Mouse (Mus musculus) small intestine, adult 2 months (tissue): ENCODE measurements around the gene Ptch2. TPM values are rescaled to one million over a fixed set of nuclear protein-coding genes. Genes with fewer than 3 reads are reported as not detected.
A peak's percentile ranks its signal among the peaks of the same experiment; 100 is the strongest.

ENCODE experiments used
- H3K27ac ChIP-seq: fragments of 200-500 bp; 2 replicates; pipeline ENCODE4 v1.5.1; 2012; ENCODE audit warnings: low read depth, low read length, control low read depth, inconsistent platforms; ENCODE audit not compliant: insufficient read depth
- H3K27me3 ChIP-seq: fragments of 200-500 bp; 2 replicates; pipeline ENCODE4 v1.6.1; 2012; ENCODE audit warnings: mild to moderate bottlenecking, moderate library complexity, low read length, inconsistent platforms; ENCODE audit not compliant: control insufficient read depth, insufficient read depth
- H3K36me3 ChIP-seq: fragments of 200-500 bp; 2 replicates; pipeline ENCODE4 v1.6.1; 2012; ENCODE audit warnings: mild to moderate bottlenecking, low read length, control low read depth, inconsistent platforms; ENCODE audit not compliant: control insufficient read depth, insufficient read depth
- H3K4me1 ChIP-seq: fragments of 200-500 bp; 2 replicates; pipeline ENCODE4 v1.6.1; 2012; ENCODE audit warnings: low read length, inconsistent platforms, mixed read lengths; ENCODE audit not compliant: control insufficient read depth, insufficient read depth, insufficient read length
- H3K4me3 ChIP-seq: fragments of 200-500 bp; 2 replicates; pipeline ENCODE4 v1.5.1; 2012; ENCODE audit warnings: low read depth, mild to moderate bottlenecking, control low read depth, inconsistent platforms, low read length, moderate library complexity
- CTCF ChIP-seq: fragments of 200-500 bp; IDR thresholded peaks from 2 replicates; pipeline ENCODE4 v1.5.1; 2012; ENCODE audit warnings: low read depth, mild to moderate bottlenecking, control low read depth, inconsistent platforms, low read length, moderate library complexity, mixed read lengths; ENCODE audit not compliant: insufficient replicate concordance, insufficient read length; ENCODE audit errors: extremely low read depth
- POLR2A ChIP-seq: fragments of 200-500 bp; IDR thresholded peaks from 2 replicates; pipeline ENCODE4 v1.6.1; 2012; ENCODE audit warnings: low read depth, mild to moderate bottlenecking, control low read depth, inconsistent platforms, low read length, moderate library complexity
- WGBS: fragments of 180-500 bp; shearing (Covaris S2); methylation state at CpG from one replicate; pipeline ENCODE4 v1.1.7; 2018; 5-methylcytosine and 5-hydroxymethylcytosine counted together
- polyA plus RNA-seq: library from polyadenylated mRNA; depleted of rRNA; stranded (reverse); fragments of >200 nt; gene quantifications from 2 replicates; pipeline ENCODE4 v1.2.3, GENCODE M21; 2012

Ptch2 gene
- polyA plus RNA-seq, 1 experiment, result 3.7 TPM

GRCm38 (mm10) chr4:117131198-117131597, 35.3 kb downstream of the Ptch2 start:
- Histone ChIP-seq H3K27ac (no peak overlapping the region), H3K4me3 (no peak overlapping the region), H3K4me1 (peaks cover 21% of the 10 kb centered on the region; the same call in 1 of the 2 replicates)

GRCm38 (mm10) chr4:117131890-117132793, 36.3 kb downstream of the Ptch2 start:
- 75% methylated on average over 7 of the region's 7 CpGs for WGBS
- H3K27ac ChIP-seq, result no peak overlapping the region
- peaks cover 20% of the 10 kb centered on the region for H3K36me3 ChIP-seq
- H3K4me3 ChIP-seq, result peak overlapping the region; percentile 85
- TF ChIP-seq CTCF (no peak), POLR2A (no peak)
- H3K4me1 ChIP-seq, result peaks cover 17% of the 10 kb centered on the region; the same call in 1 of the 2 replicates
- H3K27me3 ChIP-seq, result no peaks in the 10 kb centered on the region

More at GRCm38 (mm10) chr4:117131198-117131597, 35.3 kb downstream of the Ptch2 start:
- WGBS, result 89% methylated on average over 6 of the region's 6 CpGs
- Histone ChIP-seq H3K36me3 (peaks cover 20% of the 10 kb centered on the region), H3K27me3 (no peaks in the 10 kb centered on the region)
- TF ChIP-seq POLR2A (no peak), CTCF (no peak)

- Histone ChIP-seq H3K4me1 (peaks cover 17% of the 10 kb centered on the region; the same call in 1 of the 2 replicates), H3K27ac (no peak overlapping the region), H3K4me3 (peak overlapping the region; percentile 85), H3K36me3 (peaks cover 20% of the 10 kb centered on the region), H3K27me3 (no peaks in the 10 kb centered on the region)
- no peak for TF ChIP-seq CTCF
- no peak for TF ChIP-seq POLR2A
- WGBS, result 79% methylated on average over 11 of the region's 11 CpGs
Measured at GRCm38 (mm10) chr4:117132794-117133143, 36.9 kb downstream of the Ptch2 start.

- peak overlapping the region; percentile 85 for H3K4me3 ChIP-seq
- H3K27me3 ChIP-seq, result no peaks in the 10 kb centered on the region
- no peak for TF ChIP-seq CTCF
- TF ChIP-seq POLR2A, result no peak; the same call in 1 of the 2 replicates
- H3K27ac ChIP-seq, result 0 out of 2 replicates have a peak overlapping the region, but pooled peaks have one; percentile 4
- peaks cover 18% of the 10 kb centered on the region for H3K4me1 ChIP-seq
- peaks cover 15% of the 10 kb centered on the region for H3K36me3 ChIP-seq
- WGBS, result 1% methylated on average over 42 of the region's 42 CpGs
Measured at GRCm38 (mm10) chr4:117133366-117133796, 37.5 kb downstream of the Ptch2 start.

- Histone ChIP-seq H3K36me3 (peaks cover 10% of the 10 kb centered on the region), H3K4me1 (peaks cover 18% of the 10 kb centered on the region), H3K27me3 (no peaks in the 10 kb centered on the region), H3K27ac (peak within 1 kb of the TSS; percentile 96), H3K4me3 (peak within 1 kb of the TSS; percentile 85)
- WGBS, result 2% methylated on average over 47 of the region's 48 CpGs
- TF ChIP-seq CTCF (no peak), POLR2A (peak; percentile 92)
Measured at GRCm38 (mm10) chr4:117133817-117134600, 38.1 kb downstream of the Ptch2 start, which contains the start of gene Plk3. Plk3 (minus strand) TSS chr4:117133963.

- WGBS, result 29% methylated on average over 2 of the region's 2 CpGs
- no peaks in the 10 kb centered on the region for H3K27me3 ChIP-seq
- no peak overlapping the region for H3K4me3 ChIP-seq
- H3K36me3 ChIP-seq, result peaks cover 7% of the 10 kb centered on the region; the same call in 1 of the 2 replicates
- H3K4me1 ChIP-seq, result peaks cover 18% of the 10 kb centered on the region
- peak overlapping the region; percentile 96 for H3K27ac ChIP-seq
- TF ChIP-seq CTCF (no peak), POLR2A (no peak)
Measured at GRCm38 (mm10) chr4:117134601-117134995, 38.7 kb downstream of the Ptch2 start.

- Histone ChIP-seq H3K4me1 (peaks cover 18% of the 10 kb centered on the region), H3K36me3 (peaks cover 3% of the 10 kb centered on the region; the same call in 1 of the 2 replicates), H3K27me3 (no peaks in the 10 kb centered on the region), H3K4me3 (no peak overlapping the region), H3K27ac (peak overlapping the region; percentile 96)
- 16% methylated on average over 8 of the region's 8 CpGs for WGBS
- peak; percentile 43; the same call in 1 of the 2 replicates for TF ChIP-seq POLR2A
- TF ChIP-seq CTCF, result no peak
Measured at GRCm38 (mm10) chr4:117136034-117136433, 40.2 kb downstream of the Ptch2 start.
